Mouse (Mus musculus): ENCODE results near the gene Arrdc2.

Gene Arrdc2

DNA sequence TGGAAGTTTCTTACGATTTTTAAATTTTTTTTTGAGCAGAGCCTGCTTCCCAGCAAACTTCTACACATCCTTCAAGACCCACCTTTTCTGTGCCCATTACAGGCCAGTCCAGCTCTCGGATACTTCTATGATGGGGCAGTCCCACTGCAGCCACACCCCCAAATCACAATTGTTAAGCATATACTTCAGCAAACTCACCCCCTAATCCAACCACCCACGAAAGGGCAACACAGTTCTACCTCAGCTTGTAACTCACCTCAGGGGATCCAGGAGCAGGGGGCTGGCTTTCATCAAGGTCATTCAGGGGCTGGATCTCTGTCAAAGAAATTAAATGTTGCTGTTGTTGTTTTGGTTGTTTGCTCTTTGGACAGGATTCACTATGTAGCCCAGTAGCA lies 52.5 kb downstream of the Arrdc2 start:
- no peak for DNase-seq (ENCODE audit: low spot score)

DNA sequence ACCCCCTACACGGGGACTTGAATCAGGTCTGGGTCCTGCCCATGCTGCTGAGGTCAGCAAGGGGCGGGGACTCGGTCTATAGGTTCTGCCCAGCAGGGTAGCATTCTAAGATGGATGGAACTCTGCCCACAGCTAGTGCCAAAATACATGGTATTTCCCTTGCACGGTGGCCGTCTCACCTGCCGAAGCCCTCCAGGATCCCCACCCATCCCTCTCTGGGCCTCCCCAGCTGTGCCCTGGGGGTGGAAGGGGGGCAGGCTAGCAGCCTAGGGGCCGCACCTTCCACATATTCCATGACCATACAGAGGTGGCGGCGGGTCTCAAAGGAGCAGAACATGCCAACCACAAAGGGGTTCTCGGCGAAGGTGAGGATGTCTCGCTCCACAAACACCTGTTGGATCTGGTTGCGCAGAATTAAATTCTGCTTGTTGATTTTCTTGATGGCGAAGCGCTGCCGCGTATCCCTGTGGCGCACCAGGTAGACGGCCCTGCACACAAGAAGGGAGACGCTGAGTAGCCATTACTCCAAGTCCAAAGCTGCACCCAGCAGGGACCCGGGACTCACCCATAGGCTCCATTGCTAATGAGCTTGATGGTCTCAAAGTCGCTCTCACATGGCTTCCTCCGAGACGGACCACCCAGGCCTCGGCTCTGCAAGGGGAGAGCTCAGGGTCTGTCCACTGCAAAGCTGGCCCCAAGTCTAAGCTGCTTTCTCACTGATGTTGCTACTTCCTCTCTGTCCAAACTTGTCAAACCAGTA lies 53.0 kb downstream of the Arrdc2 start:
- no peak for DNase-seq (ENCODE audit: low spot score)

Measured in lung, postnatal 25 days (tissue).